12 mouse cellular contexts compared by ENCODE assay signal in genomic region chr1:168226150-168226549, GRCm38 (mm10).
DNase-seq lines count a peak whose midpoint lies in the region; ATAC-seq and TF ChIP-seq lines count a peak whose summit lies in the region.
"Had no signal": no experiment of that assay in that cellular context is flagged by ENCODE, and none has a peak within 500 bp of the region (broad histone marks: within the 10 kb centered on the region; RNA-seq: fewer than 3 reads in every experiment).

No protein-coding gene starts in this region.

- intact Hi-C loops in gastrocnemius, postnatal 36 days (cut with DNase I), result no loop called here

- H3K4me3 ChIP-seq in kidney, embryonic 15.5 days (replicated peaks), result no peak overlapping the region
- H3K4me3 ChIP-seq in stomach, embryonic 16.5 days (replicated peaks; ENCODE audit: low read length), result no peak overlapping the region
- no peak overlapping the region for H3K4me3 ChIP-seq in stomach, postnatal 0 days (ENCODE audit: low read depth, low read length)
- no peak overlapping the region for H3K4me3 ChIP-seq in liver, embryonic 16.5 days (ENCODE audit: low read depth, low read length)
- H3K4me3 ChIP-seq: neural tube, embryonic 12.5 days had no signal

- no peaks in the 10 kb centered on the region for H3K27me3 ChIP-seq in kidney, embryonic 15.5 days
- H3K27me3 ChIP-seq in stomach, embryonic 16.5 days (ENCODE audit: control insufficient read depth, insufficient read depth, low read length), result no peaks in the 10 kb centered on the region
- H3K27me3 ChIP-seq in stomach, postnatal 0 days (ENCODE audit: control insufficient read depth, insufficient read depth, low read length), result no peaks in the 10 kb centered on the region
- no peaks in the 10 kb centered on the region for H3K27me3 ChIP-seq in liver, embryonic 16.5 days (ENCODE audit: control insufficient read depth, insufficient read depth, low read depth, low read length)
- H3K27me3 ChIP-seq: CH12.LX; neural tube, embryonic 12.5 days had no signal

- no peak overlapping the region for H3K9ac ChIP-seq in kidney, embryonic 15.5 days
- H3K9ac ChIP-seq in stomach, embryonic 16.5 days (ENCODE audit: low read length), result no peak overlapping the region
- H3K9ac ChIP-seq in stomach, postnatal 0 days (ENCODE audit: low read length), result no peak overlapping the region
- H3K9ac ChIP-seq in liver, embryonic 16.5 days (ENCODE audit: low read depth, low read length), result no peak overlapping the region
- H3K9ac ChIP-seq: neural tube, embryonic 12.5 days had no signal

- no peak for TF ChIP-seq EP300 in stomach, postnatal 0 days (optimal IDR thresholded peaks at IDR 0.05)

- no peak for ATAC-seq in kidney, embryonic 15.5 days (replicated peaks; ENCODE audit: low FRiP score)
- ATAC-seq in stomach, embryonic 16.5 days (ENCODE audit: insufficient read depth, low FRiP score), result no peak
- no peak for ATAC-seq in stomach, postnatal 0 days (ENCODE audit: low FRiP score, low TSS enrichment)
- peak; percentile 37 for ATAC-seq in liver, embryonic 16.5 days (ENCODE audit: low read depth)

- no peaks in the 10 kb centered on the region for H3K9me3 ChIP-seq in kidney, embryonic 15.5 days (replicated peaks)
- no peaks in the 10 kb centered on the region for H3K9me3 ChIP-seq in stomach, embryonic 16.5 days (replicated peaks; ENCODE audit: control insufficient read depth, low read length)
- H3K9me3 ChIP-seq in stomach, postnatal 0 days (ENCODE audit: control insufficient read depth, low read length), result no peaks in the 10 kb centered on the region
- H3K9me3 ChIP-seq in liver, embryonic 16.5 days (replicated peaks; ENCODE audit: control insufficient read depth, low read length), result no peaks in the 10 kb centered on the region
- H3K9me3 ChIP-seq: neural tube, embryonic 12.5 days had no signal

- WGBS in kidney, embryonic 15.5 days, result 52% methylated on average over 6 of the region's 6 CpGs
- 51% methylated on average over 6 of the region's 6 CpGs for WGBS in stomach, embryonic 16.5 days
- 44% methylated on average over 6 of the region's 6 CpGs for WGBS in stomach, postnatal 0 days
- 32% methylated on average over 6 of the region's 6 CpGs for WGBS in liver, embryonic 16.5 days (ENCODE audit: insufficient replicate concordance)

- TF ChIP-seq CTCF in stomach, postnatal 0 days (IDR thresholded peaks at IDR 0.05; ENCODE audit: low read depth), result no peak

- no peaks in the 10 kb centered on the region for H3K36me3 ChIP-seq in kidney, embryonic 15.5 days
- H3K36me3 ChIP-seq in stomach, embryonic 16.5 days (ENCODE audit: control insufficient read depth, insufficient read depth, low read length), result no peaks in the 10 kb centered on the region
- H3K36me3 ChIP-seq in stomach, postnatal 0 days (ENCODE audit: control insufficient read depth, insufficient read depth, low read length), result no peaks in the 10 kb centered on the region
- H3K36me3 ChIP-seq in liver, embryonic 16.5 days (ENCODE audit: control insufficient read depth, insufficient read depth), result no peaks in the 10 kb centered on the region
- H3K36me3 ChIP-seq: neural tube, embryonic 12.5 days had no signal

- H3K4me2 ChIP-seq in kidney, embryonic 15.5 days, result no peak overlapping the region
- H3K4me2 ChIP-seq in stomach, embryonic 16.5 days (ENCODE audit: low read depth, low read length), result no peak overlapping the region
- no peak overlapping the region for H3K4me2 ChIP-seq in stomach, postnatal 0 days (replicated peaks; ENCODE audit: low read depth)
- no peak overlapping the region for H3K4me2 ChIP-seq in liver, embryonic 16.5 days (ENCODE audit: low read depth, low read length)
- H3K4me2 ChIP-seq: neural tube, embryonic 12.5 days had no signal

- peaks cover 92% of the 10 kb centered on the region for H3K4me1 ChIP-seq in kidney, embryonic 15.5 days
- H3K4me1 ChIP-seq in stomach, embryonic 16.5 days (ENCODE audit: control insufficient read depth, insufficient read depth, low read length), result peaks cover 25% of the 10 kb centered on the region
- 0 out of 2 replicates have a peak, but pooled peaks cover 2% of the 10 kb centered on the region for H3K4me1 ChIP-seq in stomach, postnatal 0 days (replicated peaks; ENCODE audit: control insufficient read depth, insufficient read depth)
- H3K4me1 ChIP-seq in liver, embryonic 16.5 days (ENCODE audit: control insufficient read depth, low read depth, low read length), result no peaks in the 10 kb centered on the region; the same call in 1 of the 2 replicates

- H3K27ac ChIP-seq in kidney, embryonic 15.5 days, result peak overlapping the region; percentile 64
- 0 out of 2 replicates have a peak overlapping the region, but pooled peaks have one; percentile 9 for H3K27ac ChIP-seq in stomach, embryonic 16.5 days (ENCODE audit: low read length)
- no peak overlapping the region for H3K27ac ChIP-seq in stomach, postnatal 0 days (replicated peaks)
- H3K27ac ChIP-seq in liver, embryonic 16.5 days (ENCODE audit: low read length), result no peak overlapping the region
- H3K27ac ChIP-seq: neural tube, embryonic 12.5 days had no signal

- DNase-seq in kidney, postnatal 10 days, result no peak
- DNase-seq in stomach, postnatal 0 days (ENCODE audit: low spot score), result no peak
- DNase-seq in layer of hippocampus, adult 18-20 months (ENCODE audit: low spot score in 2 of 2), result no peak
- DNase-seq in gastrocnemius, postnatal 36 days, result no peak
- DNase-seq: adrenal gland, postnatal 14 days; heart, postnatal 10 days; kidney, adult 18-20 months had no signal

Comparison
In these comparisons a context has a peak if more than half of its experiments do, and no peak if none do; other contexts are left out.
1. H3K27ac ChIP-seq: peak in kidney, embryonic 15.5 days (single experiment) and stomach, embryonic 16.5 days (single experiment); none in stomach, postnatal 0 days (single experiment) and liver, embryonic 16.5 days (single experiment).